Mouse (Mus musculus) hindbrain, embryonic 11.5 days (tissue): ENCODE data around the gene Arhgef12. TPM values are rescaled to one million over a fixed set of nuclear protein-coding genes. Genes with fewer than 3 reads are reported as not detected.

Experiments used
- ATAC-seq: fragments of 200-750 bp; cut with Nextera tagmentation; 2 replicates; pipeline ENCODE4 v1.8.0; 2017; ENCODE audit warnings: mild to moderate bottlenecking, moderate TSS enrichment, moderate library complexity; ENCODE audit not compliant: low FRiP score
- DNase-seq: peaks from one replicate; pipeline ENCODE4 v3.0.0-alpha.2; 2015; ENCODE audit warnings: low spot score
- H3K27ac ChIP-seq: fragments of 300-500 bp; sonication (generic); 2 replicates; pipeline ENCODE4 v1.5.1; 2014; ENCODE audit warnings: mild to moderate bottlenecking, low read depth, low read length
- H3K27me3 ChIP-seq: fragments of 300-500 bp; sonication (generic); 2 replicates; pipeline ENCODE4 v1.6.1; 2014; ENCODE audit warnings: mild to moderate bottlenecking, low read length, moderate library complexity, mixed read lengths; ENCODE audit not compliant: control insufficient read depth, insufficient read depth
- H3K36me3 ChIP-seq: fragments of 300-500 bp; sonication (generic); 2 replicates; pipeline ENCODE4 v1.6.1; 2014; ENCODE audit warnings: mild to moderate bottlenecking, low read length, moderate library complexity, mixed read lengths; ENCODE audit not compliant: control insufficient read depth, insufficient read depth
- H3K4me1 ChIP-seq: fragments of 300-500 bp; sonication (generic); replicated peaks from 2 replicates; pipeline ENCODE4 v1.6.1; 2014; ENCODE audit warnings: low read length, mixed read lengths; ENCODE audit not compliant: control insufficient read depth, insufficient read depth
- H3K4me2 ChIP-seq: fragments of 300-500 bp; sonication (generic); replicated peaks from 2 replicates; pipeline ENCODE4 v1.6.1; 2014; ENCODE audit warnings: mild to moderate bottlenecking, low read depth, low read length
- H3K4me3 ChIP-seq: fragments of 300-500 bp; sonication (generic); 2 replicates; pipeline ENCODE4 v1.5.1; 2014; ENCODE audit warnings: low read depth, low read length
- H3K9ac ChIP-seq: fragments of 300-500 bp; sonication (generic); 2 replicates; pipeline ENCODE4 v1.6.1; 2014; ENCODE audit warnings: low read depth, low read length
- H3K9me3 ChIP-seq: fragments of 300-500 bp; sonication (generic); 2 replicates; pipeline ENCODE4 v1.6.1; 2016; ENCODE audit warnings: low read length; ENCODE audit not compliant: control insufficient read depth
- WGBS: fragments of 180-500 bp; shearing (Covaris S2); extraction: QIAGEN DNeasy Blood & Tissue Kit; methylation state at CpG from one replicate; pipeline ENCODE4 v1.1.7; 2014; 5-methylcytosine and 5-hydroxymethylcytosine counted together
- polyA plus RNA-seq: library from polyadenylated mRNA; unstranded; fragments of >200 nt; fragmentation: Nextera tagmentation; extraction: Ambion mirVana; gene quantifications from 2 replicates; pipeline ENCODE4 v1.2.1, GENCODE M21; 2014

Arhgef12 gene
- polyA plus RNA-seq, 1 experiment from 2014 or later = 22.5 TPM

DNA sequence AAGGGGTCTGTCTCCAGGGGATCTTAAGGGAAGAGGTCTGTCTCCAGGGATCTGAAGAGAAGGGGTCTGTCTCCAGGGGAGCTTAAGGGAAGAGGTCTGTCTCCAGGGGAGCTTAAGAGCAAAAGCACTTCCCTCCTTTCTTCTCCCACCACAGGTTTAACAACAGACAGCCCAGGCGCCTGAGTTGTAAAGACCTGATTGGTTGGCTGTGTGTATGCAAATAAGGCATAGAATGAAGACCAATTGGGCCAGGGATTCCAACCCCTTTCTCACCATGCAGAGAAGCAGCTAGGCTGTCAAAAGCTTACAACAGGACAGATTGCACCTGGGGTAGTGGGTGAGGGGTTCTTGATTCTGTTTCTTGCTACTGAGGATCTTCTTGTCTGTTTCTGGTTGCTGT lies 158.7 kb downstream of the Arhgef12 start:
- Histone ChIP-seq H3K9me3 (no peaks in the 10 kb centered on the region), H3K27ac (no peak overlapping the region), H3K36me3 (no peaks in the 10 kb centered on the region), H3K4me3 (no peak overlapping the region), H3K27me3 (no peaks in the 10 kb centered on the region), H3K4me1 (0 out of 2 replicates have a peak, but pooled peaks cover under 1% of the 10 kb centered on the region), H3K4me2 (no peak overlapping the region), H3K9ac (no peak overlapping the region)
- 67% methylated on average over 1 of the region's 1 CpGs for WGBS
- no peak for DNase-seq
- ATAC-seq = no peak

DNA sequence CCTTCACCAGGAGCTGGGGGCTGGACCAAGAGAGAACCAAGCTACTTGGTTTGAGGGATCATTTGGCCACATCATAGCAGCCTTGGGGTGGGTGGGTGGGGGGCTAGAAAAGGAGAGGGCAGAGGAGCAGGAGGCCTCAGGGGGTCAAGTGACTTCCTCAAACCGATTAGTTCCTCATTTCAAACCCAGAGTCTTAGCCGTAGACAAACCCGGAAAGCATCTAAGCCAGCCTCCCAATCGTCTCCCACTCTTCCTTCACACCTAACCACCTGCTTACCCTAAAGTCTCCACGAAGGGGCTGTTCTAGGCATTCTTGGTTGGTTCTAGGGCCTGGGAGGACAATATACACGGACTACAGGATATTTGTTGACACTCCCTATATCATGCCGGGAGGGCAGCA lies 161.9 kb downstream of the Arhgef12 start:
- WGBS = 80% methylated on average over 7 of the region's 7 CpGs
- Histone ChIP-seq H3K9ac (no peak overlapping the region), H3K36me3 (no peaks in the 10 kb centered on the region)

DNA sequence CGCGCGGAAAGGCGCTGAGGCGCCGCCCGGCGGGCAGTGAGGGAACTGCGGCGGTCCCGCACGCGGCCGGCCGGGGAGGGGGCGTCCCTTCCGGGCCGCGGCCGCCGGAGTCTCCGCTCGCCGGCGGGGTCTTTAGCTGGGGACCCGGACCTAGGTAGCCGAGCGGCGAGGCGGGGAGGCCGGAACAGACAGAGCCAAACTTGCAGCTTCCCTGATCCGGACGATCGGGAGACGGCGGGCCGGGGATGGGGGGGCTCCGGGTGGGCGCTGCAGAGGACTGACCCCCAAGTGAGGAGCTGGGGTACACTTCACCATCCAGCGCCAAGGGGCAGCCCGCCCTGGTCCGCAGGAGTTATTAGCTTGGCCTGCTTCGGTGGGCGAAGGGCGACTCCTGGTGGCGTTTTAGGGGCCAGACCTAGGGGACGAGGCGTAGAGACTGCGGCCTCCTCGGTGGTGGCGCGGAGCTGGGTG lies 162.5 kb downstream of the Arhgef12 start:
- H3K4me2 ChIP-seq = peak overlapping the region; percentile 97
- H3K27ac ChIP-seq = no peak overlapping the region
- ATAC-seq (peak; percentile 94), DNase-seq (peak; percentile 94)
- H3K4me1 ChIP-seq = peaks cover 5% of the 10 kb centered on the region; the same call in 1 of the 2 replicates
- peak overlapping the region; percentile 80 for H3K4me3 ChIP-seq
- H3K27me3 ChIP-seq = peaks cover 2% of the 10 kb centered on the region; the same call in 1 of the 2 replicates
- WGBS = under 1% methylated on average over 51 of the region's 52 CpGs
- no peaks in the 10 kb centered on the region for H3K36me3 ChIP-seq
- no peak overlapping the region; the same call in 1 of the 2 replicates for H3K9ac ChIP-seq
- H3K9me3 ChIP-seq = no peaks in the 10 kb centered on the region

More for the DNA sequence above, 161.9 kb downstream of the Arhgef12 start:
- H3K9me3 ChIP-seq = no peaks in the 10 kb centered on the region
- H3K4me3 ChIP-seq = no peak overlapping the region
- no peak for ATAC-seq
- DNase-seq = no peak
- peaks cover 2% of the 10 kb centered on the region; the same call in 1 of the 2 replicates for H3K27me3 ChIP-seq
- peaks cover 5% of the 10 kb centered on the region; the same call in 1 of the 2 replicates for H3K4me1 ChIP-seq
- no peak overlapping the region for H3K4me2 ChIP-seq
- no peak overlapping the region for H3K27ac ChIP-seq

DNA sequence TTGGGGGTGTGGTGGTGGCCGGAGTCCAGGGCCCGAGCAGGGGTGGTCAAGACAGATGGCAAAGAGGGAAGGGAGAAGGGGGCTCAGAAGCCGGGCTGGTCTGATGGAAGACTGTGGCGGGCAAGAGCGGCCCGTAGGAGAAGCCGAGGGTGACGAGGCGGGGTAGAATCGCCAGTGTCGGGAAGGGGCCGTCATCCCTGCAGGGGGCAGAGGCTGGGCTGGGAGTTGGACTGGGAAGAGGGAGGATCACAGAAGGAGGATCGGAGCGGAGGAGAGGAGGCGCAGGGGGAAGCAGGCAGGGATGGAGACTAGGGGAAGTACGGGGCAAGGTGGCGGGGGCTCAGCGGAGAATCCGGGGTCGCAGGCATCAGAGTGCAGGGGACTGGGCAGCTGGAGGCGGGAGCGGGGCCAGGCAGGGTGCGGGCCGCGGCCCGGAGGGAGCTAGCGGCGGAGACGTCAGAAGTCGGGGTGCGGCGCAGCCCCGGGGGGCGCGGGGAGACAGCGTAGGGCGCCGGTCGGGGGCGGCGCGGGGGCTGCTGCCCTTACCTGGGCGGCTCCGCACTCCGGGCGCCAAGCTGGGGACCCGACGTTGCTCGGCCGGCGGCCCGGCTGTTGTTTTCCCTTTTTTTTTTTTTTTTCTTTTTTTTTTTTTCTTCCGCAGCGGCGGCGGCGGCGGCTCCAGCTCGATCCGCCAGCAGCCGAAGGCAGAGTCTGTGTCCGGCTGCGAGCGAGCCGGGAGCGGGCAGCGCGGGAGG lies 163.1 kb downstream of the Arhgef12 start, which contains the start of gene Grik4:
Gene Grik4, minus strand, starts transcription at position 713 of the 755 bp plus-strand sequence.
- ATAC-seq = peak; percentile 50
- under 1% methylated on average over 36 of the region's 68 CpGs for WGBS
- Histone ChIP-seq H3K4me1 (peaks cover 5% of the 10 kb centered on the region; the same call in 1 of the 2 replicates), H3K4me3 (peak within 1 kb of the TSS; percentile 80), H3K9me3 (no peaks in the 10 kb centered on the region), H3K36me3 (no peaks in the 10 kb centered on the region), H3K27ac (peak within 1 kb of the TSS; percentile 62), H3K4me2 (peak within 1 kb of the TSS; percentile 97), H3K27me3 (peaks cover 2% of the 10 kb centered on the region; the same call in 1 of the 2 replicates), H3K9ac (peak within 1 kb of the TSS; percentile 88)
- DNase-seq = peak; percentile 71

DNA sequence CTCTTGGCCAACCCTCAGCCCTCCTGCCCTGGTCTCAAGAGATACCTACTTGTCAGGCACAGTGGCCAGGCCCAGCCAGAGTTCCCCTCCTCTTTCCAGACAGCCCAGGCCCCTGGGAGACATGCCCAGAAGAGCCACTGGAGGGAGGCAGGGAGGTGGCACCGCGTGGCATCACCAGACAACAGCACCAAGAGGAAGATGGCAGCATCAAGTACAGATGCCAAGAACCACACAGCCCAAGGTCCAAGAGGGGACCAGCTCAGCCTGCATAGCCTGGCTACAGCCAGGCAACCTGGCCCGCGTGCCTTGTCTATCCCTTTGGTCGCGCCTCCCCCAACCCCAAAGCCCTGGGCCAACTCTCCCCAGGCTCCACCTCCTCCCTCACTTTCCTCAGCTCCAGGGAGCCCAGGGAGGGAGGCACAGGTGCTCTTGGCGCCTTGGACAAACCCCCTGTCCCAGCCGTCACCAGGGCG lies 163.9 kb downstream of the Arhgef12 start:
- WGBS = 5% methylated on average over 9 of the region's 9 CpGs
- Histone ChIP-seq H3K27me3 (peaks cover 2% of the 10 kb centered on the region; the same call in 1 of the 2 replicates), H3K27ac (no peak overlapping the region; the same call in 1 of the 2 replicates)

DNA sequence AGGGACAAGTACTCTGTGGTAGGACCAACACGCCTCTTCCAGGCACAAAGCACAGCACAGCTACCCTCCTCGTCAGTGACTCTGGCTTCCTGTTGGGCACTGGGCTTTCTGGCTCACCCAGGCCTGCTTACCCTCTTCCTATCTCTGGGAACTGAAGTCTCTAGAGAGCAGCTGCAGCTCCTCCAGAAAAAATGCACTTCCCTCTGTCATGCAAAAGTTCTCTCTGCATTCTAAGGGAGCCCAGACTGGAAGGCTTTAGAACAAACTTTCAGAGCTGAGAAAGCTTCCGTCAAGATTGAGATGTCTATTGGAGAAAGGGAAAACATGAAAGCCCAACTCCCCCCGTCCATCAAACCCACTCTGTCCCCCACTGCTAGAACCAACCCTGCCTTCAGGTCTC lies 164.9 kb downstream of the Arhgef12 start:
- WGBS = 47% methylated on average over 4 of the region's 4 CpGs
- Histone ChIP-seq H3K9ac (no peak overlapping the region), H3K27ac (no peak overlapping the region), H3K4me1 (peaks cover 5% of the 10 kb centered on the region; the same call in 1 of the 2 replicates), H3K9me3 (no peaks in the 10 kb centered on the region), H3K27me3 (peaks cover 2% of the 10 kb centered on the region; the same call in 1 of the 2 replicates), H3K36me3 (no peaks in the 10 kb centered on the region), H3K4me3 (no peak overlapping the region), H3K4me2 (no peak overlapping the region)
- peak; percentile 12 for DNase-seq
- ATAC-seq = no peak

More for the DNA sequence above, 163.9 kb downstream of the Arhgef12 start:
- H3K9ac ChIP-seq = peak overlapping the region; percentile 88
- peak overlapping the region; percentile 80 for H3K4me3 ChIP-seq
- H3K4me2 ChIP-seq = peak overlapping the region; percentile 97
- no peaks in the 10 kb centered on the region for H3K36me3 ChIP-seq
- DNase-seq (peak; percentile 35), ATAC-seq (0 out of 2 replicates have a peak, but pooled peaks have one; percentile 5)
- H3K4me1 ChIP-seq = peaks cover 5% of the 10 kb centered on the region; the same call in 1 of the 2 replicates
- no peaks in the 10 kb centered on the region for H3K9me3 ChIP-seq

DNA sequence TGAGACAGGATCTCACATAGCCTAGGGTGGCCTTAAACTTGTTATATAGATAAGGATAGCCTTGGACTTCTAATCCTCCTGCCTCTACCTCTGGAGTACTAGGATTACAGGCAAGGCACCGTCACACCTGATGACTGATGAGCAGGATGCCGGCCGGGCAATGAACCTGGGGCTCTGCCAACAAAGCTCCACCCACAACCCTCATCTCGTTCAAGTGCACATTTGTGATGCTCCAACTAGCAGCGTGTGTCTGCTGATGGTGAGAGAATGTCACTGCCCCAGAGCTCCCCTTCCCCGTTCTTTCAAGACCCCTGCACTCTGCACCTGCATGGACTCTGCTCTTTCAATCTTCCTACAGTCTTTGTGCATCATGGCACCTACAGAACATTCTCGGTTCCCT lies 174.9 kb downstream of the Arhgef12 start:
- no peak overlapping the region for H3K9ac ChIP-seq
- H3K27me3 ChIP-seq = no peaks in the 10 kb centered on the region
- H3K4me1 ChIP-seq = no peaks in the 10 kb centered on the region
- no peak overlapping the region for H3K27ac ChIP-seq
- H3K9me3 ChIP-seq = no peaks in the 10 kb centered on the region
- WGBS = 68% methylated on average over 7 of the region's 7 CpGs
- no peak overlapping the region for H3K4me2 ChIP-seq
- no peak for DNase-seq
- no peak for ATAC-seq
- no peaks in the 10 kb centered on the region for H3K36me3 ChIP-seq
- no peak overlapping the region for H3K4me3 ChIP-seq

DNA sequence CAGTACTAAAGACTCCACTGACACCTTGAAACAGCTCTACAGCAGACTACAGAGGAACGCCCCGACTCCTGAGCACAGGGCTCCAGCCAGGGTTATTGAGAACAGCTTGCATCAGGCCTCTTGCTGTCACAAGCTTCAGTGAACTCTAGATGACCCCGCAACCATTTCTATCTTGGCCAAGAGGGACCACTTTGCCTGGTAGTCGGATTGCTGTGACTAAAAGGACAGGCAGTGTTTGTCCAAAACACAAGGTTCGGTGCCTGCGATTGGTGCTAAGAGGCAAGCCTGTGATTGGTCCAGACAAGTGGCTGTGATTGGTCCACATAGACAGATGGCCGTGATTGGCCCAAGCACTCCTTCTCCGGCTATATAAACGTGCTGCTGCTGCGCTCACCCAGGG lies 179.5 kb downstream of the Arhgef12 start:
- DNase-seq (no peak), ATAC-seq (no peak)
- no peak overlapping the region for H3K4me2 ChIP-seq
- no peak overlapping the region for H3K9ac ChIP-seq
- H3K4me3 ChIP-seq = no peak overlapping the region
- H3K4me1 ChIP-seq = no peaks in the 10 kb centered on the region
- H3K9me3 ChIP-seq = no peaks in the 10 kb centered on the region
- no peaks in the 10 kb centered on the region for H3K27me3 ChIP-seq
- H3K27ac ChIP-seq = no peak overlapping the region
- no peaks in the 10 kb centered on the region for H3K36me3 ChIP-seq
- WGBS = 70% methylated on average over 10 of the region's 10 CpGs
